In genomic region chr10:81105565-81106112, GRCm38 (mm10) we compare ENCODE assay signal across 8 mouse cellular contexts. TPM values are rescaled to one million over a fixed set of nuclear protein-coding genes. Genes with fewer than 3 reads are reported as not detected.
A peak's percentile ranks its signal among the peaks of the same experiment; 100 is the strongest.
DNase-seq lines count a peak whose midpoint lies in the region; ATAC-seq lines count a peak whose summit lies in the region.

Gene Map2k2, plus strand, starts transcription at chr10:81105915.

- DNase-seq in adrenal gland, adult (ENCODE audit: inconsistent age in 2 of 2, low spot score in 1 of 2): peak; percentile 98 to 99
- peak; percentile 98 for DNase-seq in embryo, embryonic 10 days (ENCODE audit: low spot score)
- peak; percentile 98 for DNase-seq in gastrocnemius, postnatal 10 days
- peak; percentile 99 for DNase-seq in induced T-regulatory cell, adult 2 months (ENCODE audit: low read depth)
- peak; percentile 86 to 95 for DNase-seq in left cerebral cortex, adult 9 months (ENCODE audit: low spot score in 2 of 2)
- peak; percentile 92 for DNase-seq in right cerebral cortex, postnatal 36 days (ENCODE audit: low spot score in 2 of 2)
- DNase-seq in yolk sac, embryonic 10.5 days (ENCODE audit: low spot score): peak; percentile 97

- peak; percentile 79 for ATAC-seq in megakaryocyte progenitor cell, adult 5-6 weeks (replicated peaks; ENCODE audit: poor library complexity)

RNA-seq across cellular contexts. Expression of gene Map2k2, which starts in this region (rescaled TPM):
- total RNA-seq in gastrocnemius, postnatal 10 days (2021): 100 to 1,000 TPM; 170 to 177 TPM
- 34.4 and 42.5 TPM in 2 replicates for total RNA-seq in megakaryocyte progenitor cell, adult 5-6 weeks (2015)
- total RNA-seq in megakaryocyte progenitor cell, adult 5-6 weeks (2017): 50.1 and 54.9 TPM in 2 replicates

Comparison
In these comparisons a context has a peak if more than half of its experiments do, and no peak if none do; other contexts are left out.
1. Peak in every context shown above with its lines: DNase-seq and ATAC-seq.